Mouse (Mus musculus) limb, embryonic 15.5 days (tissue): Measurements from ENCODE around the gene Mest. TPM values are rescaled to one million over a fixed set of nuclear protein-coding genes. Genes with fewer than 3 reads are reported as not detected.

Experiments
- ATAC-seq: fragments of 200-750 bp; cut with Nextera tagmentation; 2 replicates; pipeline ENCODE4 v1.8.0; 2017; ENCODE audit warnings: low read depth, moderate TSS enrichment; ENCODE audit not compliant: insufficient number of reproducible peaks, low FRiP score, low TSS enrichment
- H3K27ac ChIP-seq: fragments of 300-500 bp; sonication (generic); 2 replicates; pipeline ENCODE4 v1.5.1; 2015; ENCODE audit warnings: moderate library complexity, mild to moderate bottlenecking, inconsistent platforms
- H3K27me3 ChIP-seq: fragments of 300-500 bp; sonication (generic); 2 replicates; pipeline ENCODE4 v1.6.1; 2015; ENCODE audit warnings: inconsistent platforms
- H3K36me3 ChIP-seq: fragments of 300-500 bp; sonication (generic); 2 replicates; pipeline ENCODE4 v1.6.1; 2015; ENCODE audit warnings: inconsistent platforms
- H3K4me1 ChIP-seq: fragments of 300-500 bp; sonication (generic); 2 replicates; pipeline ENCODE4 v1.6.1; 2015; ENCODE audit warnings: inconsistent platforms
- H3K4me2 ChIP-seq: fragments of 300-500 bp; sonication (generic); 2 replicates; pipeline ENCODE4 v1.6.1; 2015; ENCODE audit warnings: mild to moderate bottlenecking, inconsistent platforms
- H3K4me3 ChIP-seq: fragments of 300-500 bp; sonication (generic); 2 replicates; pipeline ENCODE4 v1.5.1; 2015; ENCODE audit warnings: mild to moderate bottlenecking, inconsistent platforms
- H3K9ac ChIP-seq: fragments of 300-500 bp; sonication (generic); 2 replicates; pipeline ENCODE4 v1.6.1; 2015; ENCODE audit warnings: inconsistent platforms
- H3K9me3 ChIP-seq: fragments of 300-500 bp; sonication (generic); 2 replicates; pipeline ENCODE4 v1.6.1; 2016; ENCODE audit warnings: inconsistent platforms
- WGBS: fragments of 180-500 bp; shearing (Covaris S2); methylation state at CpG from one replicate; pipeline ENCODE4 v1.1.7; 2015; 5-methylcytosine and 5-hydroxymethylcytosine counted together
- polyA plus RNA-seq: library from polyadenylated mRNA; unstranded; fragments of >200 nt; fragmentation: Nextera tagmentation; extraction: Ambion mirVana; gene quantifications from 2 replicates; pipeline ENCODE4 v1.2.1, GENCODE M21; 2015

Gene Mest
- polyA plus RNA-seq, 1 experiment from 2014 or later: 1,721 TPM

DNA sequence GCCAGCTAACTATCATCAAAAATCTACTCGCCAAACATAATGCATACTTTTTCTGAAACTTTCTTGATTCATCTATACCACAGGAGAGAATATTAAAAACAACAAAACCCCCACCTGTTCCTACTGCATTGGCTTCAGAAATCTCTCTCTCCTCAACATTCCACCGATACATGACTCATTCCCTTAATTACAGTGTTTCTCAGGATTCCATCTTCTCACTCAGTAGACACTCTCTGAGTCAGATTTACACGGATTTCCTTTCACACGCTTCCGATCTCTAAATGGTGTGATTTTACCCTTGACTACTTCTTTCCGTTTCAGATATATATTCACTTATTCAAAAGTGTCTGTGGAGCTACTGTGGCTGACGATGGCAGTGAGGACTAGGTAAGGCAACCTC, 36.1 kb upstream of the Mest start:
- H3K4me1 ChIP-seq: peaks cover 17% of the 10 kb centered on the region
- ATAC-seq: no peak
- no peaks in the 10 kb centered on the region for H3K27me3 ChIP-seq
- H3K9me3 ChIP-seq: no peaks in the 10 kb centered on the region
- no peak overlapping the region for H3K4me2 ChIP-seq
- H3K36me3 ChIP-seq: no peaks in the 10 kb centered on the region
- no peak overlapping the region for H3K4me3 ChIP-seq
- no peak overlapping the region for H3K9ac ChIP-seq
- no peak overlapping the region for H3K27ac ChIP-seq
- WGBS: 72% methylated on average over 7 of the region's 7 CpGs

DNA sequence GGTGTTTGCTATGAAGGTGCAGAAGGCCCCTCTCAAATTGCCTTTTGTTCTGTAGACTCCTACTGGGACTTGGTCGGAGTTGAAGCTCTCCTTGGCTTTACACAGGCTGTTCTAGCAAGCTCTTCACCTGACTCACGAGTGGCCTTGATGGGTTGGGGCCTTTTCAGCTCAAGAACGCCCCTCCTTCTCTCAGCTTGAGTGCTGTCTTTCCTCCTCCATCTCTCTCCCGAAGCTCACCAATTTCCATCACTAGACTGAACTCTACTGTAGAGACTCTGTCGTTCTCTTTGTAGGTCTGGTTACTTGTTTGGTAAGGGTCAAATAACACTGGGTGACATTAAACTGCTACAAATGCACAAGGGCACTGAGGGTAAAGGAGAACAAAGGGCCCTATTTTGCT, 30.5 kb upstream of the Mest start:
- WGBS: 74% methylated on average over 5 of the region's 5 CpGs
- no peaks in the 10 kb centered on the region for H3K36me3 ChIP-seq
- H3K9me3 ChIP-seq: no peaks in the 10 kb centered on the region
- H3K4me1 ChIP-seq: peaks cover 18% of the 10 kb centered on the region
- peak overlapping the region; percentile 61 for H3K4me2 ChIP-seq
- H3K9ac ChIP-seq: peak overlapping the region; percentile 26; the same call in 1 of the 2 replicates
- ATAC-seq: no peak
- H3K4me3 ChIP-seq: peak overlapping the region; percentile 55
- peak overlapping the region; percentile 94 for H3K27ac ChIP-seq
- no peaks in the 10 kb centered on the region for H3K27me3 ChIP-seq

- Histone ChIP-seq H3K9me3 (no peaks in the 10 kb centered on the region), H3K27me3 (no peaks in the 10 kb centered on the region), H3K9ac (peak within 1 kb of the TSS; percentile 26), H3K4me3 (peak within 1 kb of the TSS; percentile 55), H3K27ac (peak within 1 kb of the TSS; percentile 94), H3K4me1 (peaks cover 16% of the 10 kb centered on the region), H3K4me2 (peak within 1 kb of the TSS; percentile 61), H3K36me3 (no peaks in the 10 kb centered on the region)
- WGBS: 1% methylated on average over 52 of the region's 52 CpGs
- peak; percentile 97 for ATAC-seq
Measured at GRCm38 (mm10) chr6:30693350-30693991, 29.9 kb upstream of the Mest start, which contains the start of gene Cep41. Cep41 (minus strand) TSS chr6:30693749.

DNA sequence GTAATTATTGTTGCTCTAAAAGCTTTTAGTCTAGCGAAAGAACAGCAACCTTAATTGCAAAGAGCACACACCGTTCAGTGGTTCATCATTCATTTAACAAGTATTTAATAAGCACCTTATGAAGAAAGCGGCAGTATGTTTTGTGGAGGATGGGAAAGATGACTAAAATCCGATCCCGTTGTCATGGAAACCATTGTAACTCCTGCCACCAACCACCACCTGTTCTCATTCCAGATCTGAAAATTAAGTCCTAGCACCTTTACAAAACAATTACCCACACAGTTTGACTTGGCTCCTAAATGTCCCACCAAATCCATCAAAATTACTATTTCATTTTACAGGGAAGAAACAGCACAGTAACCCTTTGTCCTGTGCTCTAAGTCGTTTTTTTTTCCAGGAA, 29.1 kb upstream of the Mest start:
- 33% methylated on average over 6 of the region's 6 CpGs for WGBS
- no peaks in the 10 kb centered on the region for H3K36me3 ChIP-seq
- peak overlapping the region; percentile 61 for H3K4me2 ChIP-seq
- H3K4me3 ChIP-seq: peak overlapping the region; percentile 55
- no peaks in the 10 kb centered on the region for H3K9me3 ChIP-seq
- no peak overlapping the region for H3K9ac ChIP-seq
- ATAC-seq: no peak
- peak overlapping the region; percentile 94 for H3K27ac ChIP-seq
- H3K4me1 ChIP-seq: peaks cover 16% of the 10 kb centered on the region
- no peaks in the 10 kb centered on the region for H3K27me3 ChIP-seq

GRCm38 (mm10) chr6:30695124-30695523, 28.2 kb upstream of the Mest start:
- WGBS: 89% methylated on average over 8 of the region's 8 CpGs
- no peak for ATAC-seq
- H3K4me1 ChIP-seq: peaks cover 20% of the 10 kb centered on the region
- no peaks in the 10 kb centered on the region for H3K9me3 ChIP-seq
- H3K4me2 ChIP-seq: no peak overlapping the region
- no peaks in the 10 kb centered on the region for H3K27me3 ChIP-seq
- 0 out of 2 replicates have a peak overlapping the region, but pooled peaks have one; percentile 47 for H3K27ac ChIP-seq
- no peak overlapping the region for H3K9ac ChIP-seq
- H3K36me3 ChIP-seq: no peaks in the 10 kb centered on the region
- no peak overlapping the region for H3K4me3 ChIP-seq

DNA sequence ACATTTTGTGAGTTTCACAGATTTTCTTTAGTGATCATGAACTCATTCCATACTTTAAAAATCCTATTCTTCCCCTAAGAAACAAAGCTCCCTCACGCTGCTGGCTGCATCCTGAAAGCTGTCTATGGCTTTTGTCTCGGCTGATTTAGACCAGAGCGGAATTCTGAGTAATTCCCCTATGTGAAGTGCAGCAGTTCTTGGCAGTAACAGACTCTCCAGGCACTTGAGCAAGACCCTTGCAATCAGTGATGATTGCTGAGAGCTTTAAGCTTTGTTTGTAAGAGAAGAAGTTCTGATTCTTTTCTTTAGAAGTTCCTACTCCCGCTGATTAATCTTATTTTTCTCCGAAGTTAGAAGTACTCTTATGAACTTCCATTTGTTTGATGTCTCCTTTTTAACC, 25.9 kb upstream of the Mest start:
- H3K4me2 ChIP-seq: no peak overlapping the region
- no peaks in the 10 kb centered on the region for H3K27me3 ChIP-seq
- no peak overlapping the region for H3K4me3 ChIP-seq
- no peak overlapping the region for H3K9ac ChIP-seq
- peaks cover 27% of the 10 kb centered on the region for H3K4me1 ChIP-seq
- no peak for ATAC-seq
- H3K36me3 ChIP-seq: no peaks in the 10 kb centered on the region
- WGBS: 42% methylated on average over 5 of the region's 5 CpGs
- peak overlapping the region; percentile 57 for H3K27ac ChIP-seq
- H3K9me3 ChIP-seq: no peaks in the 10 kb centered on the region

DNA sequence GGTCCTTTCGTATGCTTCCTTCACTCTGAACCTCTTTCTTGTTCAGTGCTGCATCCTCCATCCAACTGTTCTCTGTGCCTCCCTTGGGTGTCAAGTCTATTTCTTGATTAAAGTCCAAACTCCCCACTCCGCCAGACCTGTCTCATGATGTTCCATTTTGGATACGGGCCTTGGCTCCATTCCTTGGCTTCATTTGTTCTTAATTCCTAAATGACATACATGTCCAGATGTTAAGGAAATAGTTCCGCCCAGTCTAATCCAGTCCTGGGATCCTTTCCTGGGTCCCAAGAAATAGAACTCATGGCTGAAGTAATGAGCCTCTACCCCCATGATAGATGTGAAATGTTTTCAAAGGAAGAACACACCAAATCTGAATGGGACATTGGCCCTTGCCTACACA, 25.3 kb upstream of the Mest start:
- WGBS: 63% methylated on average over 4 of the region's 4 CpGs

DNA sequence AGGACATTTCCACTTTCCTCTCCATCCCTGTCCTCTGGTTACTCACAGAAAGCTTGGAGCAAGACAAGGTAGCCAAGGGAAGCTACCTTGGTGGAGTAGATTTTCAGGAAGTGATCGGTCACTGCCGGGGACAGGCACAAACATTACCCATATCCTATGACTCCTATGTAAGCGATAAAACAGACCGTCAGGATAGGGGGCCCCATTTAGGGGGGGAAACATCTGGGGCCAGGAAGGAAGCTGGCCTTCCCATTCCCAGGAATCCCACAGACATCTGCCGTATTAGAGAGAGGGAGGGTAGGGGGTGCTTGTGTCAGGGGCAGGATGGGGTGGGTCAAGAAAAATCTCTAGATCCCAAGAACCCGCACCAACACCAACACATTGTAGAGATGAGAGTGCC, 23.2 kb upstream of the Mest start:
- no peaks in the 10 kb centered on the region for H3K9me3 ChIP-seq
- WGBS: 33% methylated on average over 6 of the region's 6 CpGs
- peaks cover 15% of the 10 kb centered on the region for H3K4me1 ChIP-seq
- peak; percentile 61; the same call in 1 of the 2 replicates for ATAC-seq
- H3K27me3 ChIP-seq: no peaks in the 10 kb centered on the region
- no peaks in the 10 kb centered on the region for H3K36me3 ChIP-seq
- peak overlapping the region; percentile 38 for H3K27ac ChIP-seq
- H3K9ac ChIP-seq: no peak overlapping the region
- H3K4me2 ChIP-seq: no peak overlapping the region
- H3K4me3 ChIP-seq: no peak overlapping the region

More for the DNA sequence above, 25.3 kb upstream of the Mest start:
- H3K36me3 ChIP-seq: no peaks in the 10 kb centered on the region
- no peak overlapping the region for H3K9ac ChIP-seq
- H3K9me3 ChIP-seq: no peaks in the 10 kb centered on the region
- H3K4me3 ChIP-seq: no peak overlapping the region
- peak overlapping the region; percentile 57 for H3K27ac ChIP-seq
- H3K27me3 ChIP-seq: no peaks in the 10 kb centered on the region
- H3K4me1 ChIP-seq: peaks cover 23% of the 10 kb centered on the region
- no peak overlapping the region for H3K4me2 ChIP-seq
- ATAC-seq: no peak

- no peak overlapping the region for H3K4me3 ChIP-seq
- H3K4me2 ChIP-seq: no peak overlapping the region
- no peaks in the 10 kb centered on the region for H3K36me3 ChIP-seq
- H3K27me3 ChIP-seq: no peaks in the 10 kb centered on the region
- H3K27ac ChIP-seq: no peak overlapping the region
- H3K4me1 ChIP-seq: peaks cover 13% of the 10 kb centered on the region
- ATAC-seq: no peak
- 29% methylated on average over 6 of the region's 6 CpGs for WGBS
- no peak overlapping the region for H3K9ac ChIP-seq
- H3K9me3 ChIP-seq: no peaks in the 10 kb centered on the region
Measured at GRCm38 (mm10) chr6:30702881-30703280, 20.5 kb upstream of the Mest start.

- no peak for ATAC-seq
- H3K4me2 ChIP-seq: no peak overlapping the region
- no peak overlapping the region for H3K9ac ChIP-seq
- peak overlapping the region; percentile 19; the same call in 1 of the 2 replicates for H3K27ac ChIP-seq
- 56% methylated on average over 6 of the region's 6 CpGs for WGBS
- H3K36me3 ChIP-seq: no peaks in the 10 kb centered on the region
- H3K4me1 ChIP-seq: peaks cover 13% of the 10 kb centered on the region
- H3K4me3 ChIP-seq: no peak overlapping the region
- H3K9me3 ChIP-seq: no peaks in the 10 kb centered on the region
- no peaks in the 10 kb centered on the region for H3K27me3 ChIP-seq
Measured at GRCm38 (mm10) chr6:30703476-30703875, 19.9 kb upstream of the Mest start.

GRCm38 (mm10) chr6:30703977-30704602, 19.3 kb upstream of the Mest start:
- H3K27me3 ChIP-seq: no peaks in the 10 kb centered on the region
- H3K36me3 ChIP-seq: no peaks in the 10 kb centered on the region
- no peak overlapping the region for H3K4me2 ChIP-seq
- 73% methylated on average over 9 of the region's 9 CpGs for WGBS
- no peak overlapping the region for H3K4me3 ChIP-seq
- peaks cover 14% of the 10 kb centered on the region for H3K4me1 ChIP-seq
- ATAC-seq: peak; percentile 78; the same call in 1 of the 2 replicates
- no peaks in the 10 kb centered on the region for H3K9me3 ChIP-seq
- H3K9ac ChIP-seq: no peak overlapping the region
- H3K27ac ChIP-seq: peak overlapping the region; percentile 73

- no peak overlapping the region for H3K4me3 ChIP-seq
- no peak overlapping the region for H3K4me2 ChIP-seq
- peaks cover 41% of the 10 kb centered on the region for H3K4me1 ChIP-seq
- no peaks in the 10 kb centered on the region for H3K27me3 ChIP-seq
- no peaks in the 10 kb centered on the region for H3K36me3 ChIP-seq
- 29% methylated on average over 6 of the region's 6 CpGs for WGBS
- peak overlapping the region; percentile 67 for H3K27ac ChIP-seq
- ATAC-seq: no peak
- no peak overlapping the region for H3K9ac ChIP-seq
- no peaks in the 10 kb centered on the region for H3K9me3 ChIP-seq
Measured at GRCm38 (mm10) chr6:30709115-30709514, 14.2 kb upstream of the Mest start.
